Mouse (Mus musculus): Measurements from ENCODE around the gene Ndufa6. TPM values are rescaled to one million over a fixed set of nuclear protein-coding genes. Genes with fewer than 3 reads are reported as not detected.

Ndufa6 gene
- total and polyA plus RNA-seq, 3 experiments, result 235 to 417 TPM; not detected in 1

GRCm38 (mm10) chr15:82345820-82346470 is 8.2 kb downstream of the Ndufa6 start (continued):
- TF ChIP-seq CHD1 (IDR thresholded peaks at IDR 0.05; ENCODE audit: low read depth, low read length), result no peak
- TF ChIP-seq SIN3A (IDR thresholded peaks at IDR 0.05; ENCODE audit: low read length), result peak; percentile 89; the same call in 1 of the 2 replicates
- TF ChIP-seq RAD21 (IDR thresholded peaks at IDR 0.05; ENCODE audit: low read depth, low read length), result no peak
- peak; percentile 95 for TF ChIP-seq CHD2 (IDR thresholded peaks at IDR 0.05; ENCODE audit: low read length)
- TF ChIP-seq MYB (IDR thresholded peaks at IDR 0.05; ENCODE audit: low read depth, low read length), result no peak

GRCm38 (mm10) chr15:82344971-82345370 is 9.2 kb downstream of the Ndufa6 start:
- Histone ChIP-seq H3K4me1 (ENCODE audit: control insufficient read depth in 1 of 2, insufficient read depth in 2 of 2, low read length in 2 of 2) (peaks cover 12 to 52% of the 10 kb centered on the region in 2 experiments; a peak in 3 of 4 replicates), H3K79me2 (ENCODE audit: control insufficient read depth, insufficient read depth, low read length, poor library complexity) (peaks cover 45% of the 10 kb centered on the region), H3K27me3 (ENCODE audit: control insufficient read depth in 1 of 2, insufficient read depth in 2 of 2, low read length in 2 of 2) (no peaks in the 10 kb centered on the region), H3K36me3 (ENCODE audit: control insufficient read depth in 1 of 2, insufficient read depth in 2 of 2, low read length in 2 of 2) (peaks cover 0 to 47% of the 10 kb centered on the region in 2 experiments; a peak in 2 of 4 replicates), H3K4me3 (ENCODE audit: control insufficient read depth in 1 of 2, insufficient read depth in 1 of 2, low read depth in 2 of 2, low read length in 2 of 2) (no peak overlapping the region), H3K9ac (ENCODE audit: control insufficient read depth, low read depth, low read length, poor library complexity, severe bottlenecking) (no peak overlapping the region), H3K27ac (ENCODE audit: control insufficient read depth, low read depth, low read length) (peak overlapping the region; percentile 44), H3K9me3 (replicated peaks; ENCODE audit: insufficient read depth, low read length) (no peaks in the 10 kb centered on the region)
- DNase-seq (ENCODE audit: low read depth, low spot score), result peak; percentile 18
- no peak for TF ChIP-seq SIN3A (IDR thresholded peaks at IDR 0.05; ENCODE audit: low read length)
- TF ChIP-seq HCFC1 (IDR thresholded peaks at IDR 0.05; ENCODE audit: low read depth, low read length), result no peak
- no peak for TF ChIP-seq ZMIZ1 (IDR thresholded peaks at IDR 0.05; ENCODE audit: low read depth, low read length)
- TF ChIP-seq BHLHE40 (IDR thresholded peaks at IDR 0.05; ENCODE audit: borderline replicate concordance, low read depth, low read length), result no peak
- TF ChIP-seq EP300 (IDR thresholded peaks at IDR 0.05; ENCODE audit: low read depth in 1 of 2, low read length in 2 of 2), result no peak
- TF ChIP-seq MYB (IDR thresholded peaks at IDR 0.05; ENCODE audit: low read depth, low read length), result no peak
- no peak for TF ChIP-seq ZKSCAN1 (IDR thresholded peaks at IDR 0.05; ENCODE audit: low read depth, low read length)
- no peak for TF ChIP-seq ELF1 (IDR thresholded peaks at IDR 0.05; ENCODE audit: low read depth, low read length)
- no peak; a peak in 1 of 4 replicates for TF ChIP-seq POLR2A (IDR thresholded peaks at IDR 0.05; ENCODE audit: control insufficient read depth in 1 of 2, insufficient read depth in 1 of 2, low read depth in 1 of 2, low read length in 2 of 2, poor library complexity in 1 of 2)
- TF ChIP-seq POLR2AphosphoS2 (IDR thresholded peaks at IDR 0.05; ENCODE audit: low read length), result no peak
- TF ChIP-seq MAX (IDR thresholded peaks at IDR 0.05; ENCODE audit: low read length), result no peak
- no peak for TF ChIP-seq ZC3H11A (IDR thresholded peaks at IDR 0.05; ENCODE audit: low read depth, low read length)
- no peak for TF ChIP-seq ETS1 (IDR thresholded peaks at IDR 0.05; ENCODE audit: low read depth, low read length)
- TF ChIP-seq KAT2A (conservative IDR thresholded peaks at IDR 0.05; ENCODE audit: low read depth, low read length), result no peak
- TF ChIP-seq RCOR1 (IDR thresholded peaks at IDR 0.05; ENCODE audit: low read depth, low read length), result no peak
- no peak for TF ChIP-seq TAL1 (IDR thresholded peaks at IDR 0.05; ENCODE audit: low read length)
- no peak for TF ChIP-seq POLR2AphosphoS5 (IDR thresholded peaks at IDR 0.05; ENCODE audit: borderline replicate concordance, low read depth, low read length)
